Mouse (Mus musculus) lung, adult 2 months (tissue): ENCODE measurements around the gene Nup133.

Experiments used
- CTCF ChIP-seq: fragments of 200-500 bp; IDR thresholded peaks from 2 replicates; pipeline ENCODE4 v1.5.1; 2011; ENCODE audit warnings: mild to moderate bottlenecking, low read length, control low read depth; ENCODE audit not compliant: insufficient read depth
- POLR2A ChIP-seq: fragments of 200-500 bp; IDR thresholded peaks from 2 replicates; pipeline ENCODE4 v1.6.1; 2011; ENCODE audit warnings: low read depth, mild to moderate bottlenecking, control low read depth, low read length, borderline replicate concordance; ENCODE audit errors: extremely low read depth

- TF ChIP-seq POLR2A, result no peak
- TF ChIP-seq CTCF, result no peak
Observed at GRCm38 (mm10) chr8:123860386-123860785, 88.7 kb downstream of the Nup133 start.
